Mouse (Mus musculus): ENCODE data around the gene Mb. TPM values are rescaled to one million over a fixed set of nuclear protein-coding genes. Genes with fewer than 3 reads are reported as not detected.

Gene Mb
- 1,000 to 10,000 TPM in 1 of 2 experiments, 100 to 1,000 TPM in 1; 840 to 1,154 TPM for total RNA-seq (2021)
- long read RNA-seq, experiment 1, transcript Mb-201 (4 exons, 550 nt) = minor isoform, 15 of 194 reads
- long read RNA-seq, experiment 1, transcript Mb-203 (3 exons, 1,104 nt) = major isoform, 115 of 194 reads
- long read RNA-seq, experiment 1, partial matches to known transcripts = 7 of 194 reads
- long read RNA-seq, experiment 1, other reads (novel, unspliced or antisense) = 56 of 194 reads
- long read RNA-seq, experiment 2, transcript Mb-201 (4 exons, 550 nt) = minor isoform, 14 of 363 reads
- long read RNA-seq, experiment 2, transcript Mb-203 (3 exons, 1,104 nt) = major isoform, 240 of 363 reads
- long read RNA-seq, experiment 2, partial matches to known transcripts = 3 of 363 reads
- long read RNA-seq, experiment 2, other reads (novel, unspliced or antisense) = 104 of 363 reads

- intact Hi-C loops (cut with DNase I; ENCODE audit: low total_unique reads) = no loop called here
- no peak for DNase-seq
These were observed at the start of gene Mb for GRCm38 (mm10) chr15:77050570-77050969. Gene Mb, minus strand, starts transcription at chr15:77050670.

DNA sequence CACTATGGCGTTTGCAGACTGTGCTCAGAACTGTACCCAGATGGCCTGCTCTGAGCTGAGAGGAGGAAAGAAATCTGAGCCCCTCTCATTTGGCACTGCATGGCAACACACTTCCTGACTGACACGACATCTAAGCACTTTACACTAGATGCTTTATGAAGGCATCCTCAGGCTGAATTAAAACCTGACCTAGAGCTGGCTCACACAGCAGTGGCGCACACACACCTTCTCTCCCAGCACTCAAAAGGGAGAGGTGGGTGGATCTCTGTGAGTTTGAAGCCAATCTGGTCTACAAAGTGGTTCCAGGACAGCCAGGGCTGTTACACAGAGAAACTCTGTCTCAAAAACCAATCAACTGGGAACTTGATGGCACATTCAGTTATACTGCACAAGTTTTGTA lies 49.3 kb upstream of the Mb start:
- intact Hi-C loops (cut with DNase I; ENCODE audit: low total_unique reads) = no loop called here
- DNase-seq = no peak

- intact Hi-C loops (cut with DNase I; ENCODE audit: low total_unique reads) = no loop called here
- DNase-seq = no peak
These were observed 46.9 kb upstream of the Mb start for GRCm38 (mm10) chr15:77097358-77097757.

DNA sequence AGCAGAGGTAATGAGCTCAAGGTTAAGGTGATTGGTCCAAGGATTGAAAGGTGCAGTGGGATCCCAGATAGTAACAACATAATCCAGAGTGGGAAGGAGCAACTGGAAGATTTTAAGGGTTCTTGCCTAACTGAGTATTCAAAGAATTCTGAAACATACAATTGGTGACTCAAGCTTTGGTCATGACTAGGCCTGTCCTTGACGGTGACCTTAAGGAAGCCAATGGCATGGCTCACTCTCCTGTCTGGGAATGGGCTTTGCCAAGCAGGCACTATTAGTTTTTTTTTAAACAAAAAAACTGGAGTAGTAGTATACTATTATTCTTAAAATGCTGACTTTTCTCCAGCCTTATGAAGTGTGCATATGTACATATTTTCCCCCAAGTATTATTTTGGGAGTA lies 44.7 kb upstream of the Mb start:
- intact Hi-C loops (cut with DNase I; ENCODE audit: low total_unique reads) = no loop called here
- no peak for DNase-seq

- intact Hi-C loops (cut with DNase I; ENCODE audit: low total_unique reads) = no loop called here
- no peak for DNase-seq
These were observed 44.0 kb upstream of the Mb start for GRCm38 (mm10) chr15:77094431-77094830.

GRCm38 (mm10) chr15:77091394-77091793 lies 40.9 kb upstream of the Mb start:
- DNase-seq = no peak
- intact Hi-C loops (cut with DNase I; ENCODE audit: low total_unique reads) = no loop called here

GRCm38 (mm10) chr15:77090531-77090930 lies 40.1 kb upstream of the Mb start:
- DNase-seq = no peak
- intact Hi-C loops (cut with DNase I; ENCODE audit: low total_unique reads) = no loop called here

GRCm38 (mm10) chr15:77089249-77089648 lies 38.8 kb upstream of the Mb start:
- DNase-seq = no peak
- intact Hi-C loops (cut with DNase I; ENCODE audit: low total_unique reads) = no loop called here

- no peak for DNase-seq
- intact Hi-C loops (cut with DNase I; ENCODE audit: low total_unique reads) = no loop called here
These were observed 36.0 kb upstream of the Mb start for GRCm38 (mm10) chr15:77086488-77086887.

DNA sequence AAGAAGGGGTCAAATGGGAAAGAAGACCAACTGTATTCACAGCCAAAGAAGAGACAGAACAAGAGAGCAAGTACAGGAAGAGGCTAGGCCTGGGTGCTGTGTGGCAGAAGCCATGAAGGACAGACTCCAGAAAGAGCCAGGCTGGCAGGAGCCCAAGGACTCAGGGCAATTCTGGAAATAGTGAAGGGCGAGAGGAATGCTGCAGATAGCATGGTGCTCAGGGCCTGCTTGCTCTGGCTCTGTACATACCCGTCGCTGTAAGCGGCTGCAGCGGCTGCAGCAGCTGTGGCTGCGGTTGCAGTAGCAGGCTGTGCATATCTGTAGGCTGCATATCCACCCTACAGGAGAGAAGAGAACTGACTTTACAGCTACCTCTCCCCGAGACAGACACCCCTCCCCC lies 35.3 kb upstream of the Mb start:
- intact Hi-C loops (cut with DNase I; ENCODE audit: low total_unique reads) = no loop called here
- DNase-seq = no peak

DNA sequence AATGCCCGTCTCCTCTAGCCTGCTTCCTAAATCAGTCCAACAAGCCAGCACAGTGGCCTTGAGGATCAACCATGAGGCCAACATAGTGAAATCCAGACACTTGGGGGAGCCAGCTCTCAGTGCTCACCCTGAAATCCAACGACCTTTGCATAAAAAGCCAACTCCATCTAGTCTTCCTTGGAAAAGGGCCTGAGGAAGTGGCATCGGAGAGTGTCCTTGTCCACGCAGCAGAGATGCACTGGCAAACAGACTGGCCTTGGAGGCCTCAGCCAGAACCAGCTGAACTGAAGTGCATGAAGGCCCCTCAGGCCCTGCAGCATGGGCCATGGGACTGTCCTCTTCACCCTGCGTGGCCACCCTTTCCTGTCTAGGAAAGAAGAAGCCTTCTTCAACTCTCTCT lies 31.0 kb upstream of the Mb start:
- intact Hi-C loops (cut with DNase I; ENCODE audit: low total_unique reads) = no loop called here
- DNase-seq = no peak

DNA sequence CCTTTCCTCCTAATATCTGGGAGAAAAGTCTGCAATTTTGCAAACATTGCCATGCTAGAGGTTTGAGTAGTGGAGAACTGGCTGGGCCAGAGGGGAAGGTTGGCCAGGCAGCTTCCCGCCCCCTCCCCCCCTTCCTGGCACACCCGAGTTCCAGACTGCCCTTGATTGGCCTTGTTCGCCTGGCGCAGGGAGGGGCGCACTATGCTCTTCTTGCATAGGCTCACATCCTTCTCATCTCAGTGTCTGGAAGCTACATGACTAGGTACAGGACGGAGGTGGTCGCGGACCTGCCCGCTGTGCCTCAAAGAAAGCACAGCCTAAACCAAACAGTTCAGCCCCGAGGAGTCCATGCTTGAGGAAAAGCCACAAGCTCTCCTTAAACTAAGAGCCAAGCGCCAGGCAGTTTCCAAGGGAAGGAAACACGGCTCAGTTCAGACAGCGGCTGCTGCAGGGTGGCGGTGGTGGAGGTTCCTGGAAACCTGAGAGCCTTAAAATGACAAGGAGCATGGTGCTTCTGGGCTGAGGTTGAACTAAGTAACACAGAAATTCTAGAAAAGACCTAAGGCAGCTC lies 30.3 kb upstream of the Mb start:
- intact Hi-C loops (cut with DNase I; ENCODE audit: low total_unique reads) = no loop called here
- no peak for DNase-seq

GRCm38 (mm10) chr15:77079890-77080361 lies 29.5 kb upstream of the Mb start:
- intact Hi-C loops (cut with DNase I; ENCODE audit: low total_unique reads) = no loop called here
- DNase-seq = peak; percentile 57

DNA sequence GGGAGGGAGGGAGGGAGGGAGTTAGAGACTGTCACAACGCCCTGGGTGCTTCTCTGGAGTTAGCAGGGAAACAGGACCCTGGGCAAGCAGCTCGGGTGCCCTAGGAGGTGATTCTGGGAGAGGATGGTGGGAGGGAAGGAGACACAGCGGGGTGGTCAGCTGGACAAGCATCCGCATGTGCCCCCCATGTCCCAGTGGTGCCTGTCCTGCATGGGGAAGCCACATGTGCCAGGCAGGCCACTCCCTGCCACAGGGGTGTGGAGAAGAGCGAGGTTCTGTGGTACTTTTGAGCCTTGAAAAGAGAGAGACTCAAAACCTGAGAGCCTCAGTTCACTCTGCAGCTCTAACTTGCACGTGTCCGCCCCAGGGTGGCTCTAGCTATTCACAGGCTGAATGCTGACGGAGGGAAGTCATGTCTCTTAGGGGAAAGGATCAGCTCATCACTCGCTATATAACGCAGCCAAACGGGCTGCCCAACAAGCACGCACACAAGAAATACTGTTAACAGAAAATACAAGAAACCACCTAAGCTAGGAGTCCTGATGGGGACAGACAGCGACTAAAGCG lies 28.9 kb upstream of the Mb start:
- no peak for DNase-seq
- intact Hi-C loops (cut with DNase I; ENCODE audit: low total_unique reads) = no loop called here

DNA sequence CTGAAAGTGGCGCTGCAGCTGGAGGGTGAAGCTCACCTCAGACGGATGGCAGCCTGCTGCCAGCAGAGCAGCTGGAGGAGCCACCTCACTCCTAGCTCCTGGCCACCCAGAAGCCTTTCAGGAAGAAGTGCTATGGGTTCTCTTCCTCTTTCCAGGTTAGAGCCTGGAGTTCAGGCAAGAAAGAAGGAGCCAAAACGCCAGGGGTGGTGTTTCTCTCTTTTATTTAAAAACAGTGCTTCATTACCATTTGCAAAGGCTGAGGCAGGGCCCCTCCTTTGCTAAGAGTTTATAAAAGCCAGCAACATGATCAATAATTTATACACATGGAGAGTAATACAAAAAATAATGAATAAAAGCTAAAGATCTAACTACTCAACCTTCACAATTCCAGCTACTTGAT lies 28.3 kb upstream of the Mb start:
- no peak for DNase-seq
- intact Hi-C loops (cut with DNase I; ENCODE audit: low total_unique reads) = no loop called here

- DNase-seq = no peak
- intact Hi-C loops (cut with DNase I; ENCODE audit: low total_unique reads) = no loop called here
These were observed 27.4 kb upstream of the Mb start for GRCm38 (mm10) chr15:77077906-77078305.

DNA sequence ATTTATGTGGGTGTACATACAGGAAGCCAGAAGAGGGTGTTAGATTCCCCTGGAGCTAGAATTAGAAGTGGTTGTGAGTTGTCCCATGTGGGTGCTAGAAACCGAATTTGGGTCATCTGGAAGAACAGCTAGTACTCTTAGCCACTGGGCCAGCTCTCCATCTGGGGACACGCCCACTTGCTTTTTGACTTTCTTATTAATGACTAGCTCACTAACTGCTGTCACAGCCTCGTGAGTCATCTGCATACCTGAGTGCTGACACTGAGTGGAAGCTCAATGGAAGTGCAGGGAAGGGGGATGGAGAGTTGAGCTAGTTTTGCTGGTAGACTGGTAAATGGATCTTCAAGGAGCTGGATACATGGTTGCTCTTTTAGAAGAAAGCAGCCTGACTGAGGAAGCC lies 26.1 kb upstream of the Mb start:
- intact Hi-C loops (cut with DNase I; ENCODE audit: low total_unique reads) = no loop called here
- DNase-seq = no peak

DNA sequence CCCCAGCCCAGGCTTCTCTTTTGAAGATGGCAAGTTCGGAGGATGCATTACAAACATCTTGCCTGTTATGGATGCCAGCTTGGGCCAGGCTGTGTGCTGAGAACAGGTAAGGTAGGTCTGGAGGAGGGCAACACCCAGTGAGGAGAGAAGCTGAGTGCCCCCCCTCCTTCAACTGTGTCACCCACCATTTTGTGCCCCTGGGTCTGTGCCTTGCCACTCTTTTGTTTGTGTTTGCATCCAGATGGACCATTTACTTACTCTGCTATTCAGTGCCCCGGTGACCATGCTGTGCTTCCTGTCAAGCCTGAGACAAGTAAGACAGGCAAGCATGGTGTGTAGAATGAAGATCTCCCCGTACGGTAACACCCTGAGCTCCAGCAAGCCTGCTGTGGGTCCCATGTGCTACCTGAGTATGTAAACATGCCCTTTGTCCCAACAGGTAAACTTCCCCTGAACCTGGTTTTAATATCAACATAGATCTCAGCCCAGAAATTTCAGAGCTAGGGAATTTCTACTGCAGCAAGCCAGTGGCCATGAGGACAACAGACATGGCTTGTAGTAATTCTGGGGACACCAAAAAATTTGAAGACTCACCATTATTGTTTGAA lies 22.2 kb upstream of the Mb start:
- intact Hi-C loops (cut with DNase I; ENCODE audit: low total_unique reads) = no loop called here
- no peak for DNase-seq

DNA sequence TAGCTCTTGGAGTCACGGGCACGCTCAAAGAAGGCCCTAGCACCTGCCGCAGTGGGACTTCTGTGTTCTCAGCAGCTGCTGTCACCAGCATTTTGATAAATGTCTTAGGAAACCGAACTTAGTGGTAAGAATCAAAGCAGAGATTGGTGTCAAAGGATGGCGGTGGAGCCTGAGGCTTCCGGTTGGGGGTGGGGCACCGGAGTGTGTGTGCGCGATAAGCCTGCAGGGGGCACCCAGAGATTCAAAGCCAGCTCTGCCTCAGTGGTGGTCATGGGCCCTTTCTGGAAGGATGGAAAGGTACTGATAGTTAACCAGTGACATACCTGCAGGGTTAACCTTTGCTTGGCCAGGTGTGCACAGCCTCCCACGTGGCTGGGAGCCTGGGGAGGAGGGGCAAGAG lies 21.0 kb upstream of the Mb start:
- intact Hi-C loops (cut with DNase I; ENCODE audit: low total_unique reads) = no loop called here
- no peak for DNase-seq

- intact Hi-C loops (cut with DNase I; ENCODE audit: low total_unique reads) = no loop called here
- DNase-seq = no peak
These were observed 20.3 kb upstream of the Mb start for GRCm38 (mm10) chr15:77070745-77071268.

Measured in gastrocnemius, postnatal 14 days (tissue).